Mouse (Mus musculus) heart, adult 8-10 months (tissue): ENCODE data around the gene 4930518I15Rik. TPM values are rescaled to one million over a fixed set of nuclear protein-coding genes. Genes with fewer than 3 reads are reported as not detected.
"Not testable (repeated sequence)": the region's sequence is repeated elsewhere in the genome, so short reads cannot be mapped to it uniquely, and the experiment has no call there.

ENCODE experiments used
- DNase-seq: peaks from one replicate; pipeline ENCODE4 v3.0.0; 2022; ENCODE audit warnings: low spot score
- total RNA-seq, 4 experiments: library from RNA; stranded (reverse); gene quantifications; 2 replicates each; pipeline ENCODE4 v1.2.4; 2022

The 4930518I15Rik gene
- 1 to 10 TPM in 1 of 4 experiments, under 1 TPM in 3; 0.40 to 1.4 (median 0.56) TPM for total RNA-seq

GRCm38 (mm10) chr2:156857835-156858234 lies at the start of gene 4930518I15Rik:
4930518I15Rik (minus strand) TSS chr2:156857946.
- DNase-seq = no peak

GRCm38 (mm10) chr2:156905931-156906330 lies 48.2 kb upstream of the 4930518I15Rik start:
- not testable (repeated sequence) for DNase-seq

GRCm38 (mm10) chr2:156904976-156905717 lies 47.4 kb upstream of the 4930518I15Rik start:
- peak; percentile 68 for DNase-seq

- no peak for DNase-seq
Measured at GRCm38 (mm10) chr2:156903367-156903766, 45.6 kb upstream of the 4930518I15Rik start.

- DNase-seq = not testable (repeated sequence)
Measured at GRCm38 (mm10) chr2:156902411-156902810, 44.7 kb upstream of the 4930518I15Rik start.

GRCm38 (mm10) chr2:156901883-156902282 lies 44.1 kb upstream of the 4930518I15Rik start:
- no peak for DNase-seq

GRCm38 (mm10) chr2:156901344-156901743 lies 43.6 kb upstream of the 4930518I15Rik start:
- DNase-seq = no peak

- no peak for DNase-seq
Measured at GRCm38 (mm10) chr2:156899184-156899583, 41.4 kb upstream of the 4930518I15Rik start.

GRCm38 (mm10) chr2:156898374-156898773 lies 40.6 kb upstream of the 4930518I15Rik start:
- no peak for DNase-seq

GRCm38 (mm10) chr2:156897034-156897433 lies 39.3 kb upstream of the 4930518I15Rik start:
- DNase-seq = no peak

GRCm38 (mm10) chr2:156896384-156896914 lies 38.7 kb upstream of the 4930518I15Rik start:
- no peak for DNase-seq

- DNase-seq = no peak
Measured at GRCm38 (mm10) chr2:156894496-156895265, 36.9 kb upstream of the 4930518I15Rik start.

GRCm38 (mm10) chr2:156892821-156893220 lies 35.1 kb upstream of the 4930518I15Rik start:
- DNase-seq = no peak

- no peak for DNase-seq
Measured at GRCm38 (mm10) chr2:156892240-156892639, 34.5 kb upstream of the 4930518I15Rik start.

GRCm38 (mm10) chr2:156888490-156888889 lies 30.7 kb upstream of the 4930518I15Rik start:
- no peak for DNase-seq

GRCm38 (mm10) chr2:156887017-156887416 lies 29.3 kb upstream of the 4930518I15Rik start, which contains the start of gene Sla2:
Sla2 (minus strand) TSS chr2:156887192.
- DNase-seq = no peak

- DNase-seq = no peak
Measured at GRCm38 (mm10) chr2:156886084-156886631, 28.4 kb upstream of the 4930518I15Rik start.

GRCm38 (mm10) chr2:156885666-156886065 lies 27.9 kb upstream of the 4930518I15Rik start:
- not testable (repeated sequence) for DNase-seq

GRCm38 (mm10) chr2:156884396-156885211 lies 26.9 kb upstream of the 4930518I15Rik start:
- no peak for DNase-seq

GRCm38 (mm10) chr2:156882431-156883001 lies 24.8 kb upstream of the 4930518I15Rik start:
- no peak for DNase-seq

- DNase-seq = no peak
Measured at GRCm38 (mm10) chr2:156879541-156879940, 21.8 kb upstream of the 4930518I15Rik start.
